Mouse (Mus musculus) cortical plate, adult 2 months (tissue): ENCODE measurements around the gene Mcur1.

ENCODE experiments used
- CTCF ChIP-seq: fragments of 200-500 bp; IDR thresholded peaks from 2 replicates; pipeline ENCODE4 v1.5.1; 2011; ENCODE audit warnings: mild to moderate bottlenecking, control low read depth, low read length; ENCODE audit not compliant: insufficient read depth; ENCODE audit errors: extremely low read depth
- POLR2A ChIP-seq: fragments of 200-500 bp; IDR thresholded peaks from 2 replicates; pipeline ENCODE4 v1.6.1; 2011; ENCODE audit warnings: mild to moderate bottlenecking, low read length, control low read depth; ENCODE audit not compliant: insufficient read depth; ENCODE audit errors: extremely low read depth

DNA sequence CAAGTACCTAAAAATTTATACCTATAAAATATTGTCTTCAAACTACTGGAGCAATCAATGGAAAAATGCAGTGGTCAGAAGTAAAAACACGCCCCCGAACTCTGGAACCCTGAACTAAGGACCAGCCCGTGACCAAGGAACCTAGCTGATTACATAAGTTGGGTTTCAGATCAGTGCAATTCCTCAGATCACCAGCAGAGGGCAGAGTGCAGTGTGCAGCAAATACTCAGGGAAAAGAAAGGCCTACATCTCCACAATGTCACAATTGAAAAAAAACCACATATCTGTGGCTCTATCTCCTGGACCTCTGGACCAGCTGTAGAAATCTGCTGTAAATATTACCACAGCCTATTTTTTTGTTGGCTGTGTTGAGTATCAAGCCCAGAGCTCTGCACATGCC, 13.1 kb downstream of the Mcur1 start:
- TF ChIP-seq CTCF (peak; percentile 97), POLR2A (no peak)
